Mouse (Mus musculus) kidney, embryonic 16.5 days (tissue): ENCODE measurements around the gene Nr4a1. TPM values are rescaled to one million over a fixed set of nuclear protein-coding genes. Genes with fewer than 3 reads are reported as not detected.

Experiments
- ATAC-seq: fragments of 200-750 bp; cut with Nextera tagmentation; 2 replicates; pipeline ENCODE4 v1.8.0; 2017; ENCODE audit warnings: moderate TSS enrichment; ENCODE audit not compliant: low FRiP score, low TSS enrichment
- H3K27ac ChIP-seq: fragments of 300-500 bp; sonication (generic); 2 replicates; pipeline ENCODE4 v1.5.1; 2014; ENCODE audit warnings: low read length
- H3K27me3 ChIP-seq: fragments of 300-500 bp; sonication (generic); 2 replicates; pipeline ENCODE4 v1.6.1; 2014; ENCODE audit warnings: low read length, control low read depth, mixed read lengths; ENCODE audit not compliant: insufficient read depth
- H3K36me3 ChIP-seq: fragments of 300-500 bp; sonication (generic); 2 replicates; pipeline ENCODE4 v1.6.1; 2014; ENCODE audit warnings: low read length, control low read depth, mixed read lengths; ENCODE audit not compliant: insufficient read depth
- H3K4me1 ChIP-seq: fragments of 300-500 bp; sonication (generic); 2 replicates; pipeline ENCODE4 v1.6.1; 2014; ENCODE audit warnings: low read length, control low read depth, mixed read lengths; ENCODE audit not compliant: insufficient read depth
- H3K4me2 ChIP-seq: fragments of 300-500 bp; sonication (generic); replicated peaks from 2 replicates; pipeline ENCODE4 v1.6.1; 2014; ENCODE audit warnings: low read depth, low read length
- H3K4me3 ChIP-seq: fragments of 300-500 bp; sonication (generic); 2 replicates; pipeline ENCODE4 v1.5.1; 2014; ENCODE audit warnings: mild to moderate bottlenecking, low read length
- H3K9ac ChIP-seq: fragments of 300-500 bp; sonication (generic); replicated peaks from 2 replicates; pipeline ENCODE4 v1.6.1; 2014; ENCODE audit warnings: low read length
- H3K9me3 ChIP-seq: fragments of 300-500 bp; sonication (generic); 2 replicates; pipeline ENCODE4 v1.6.1; 2016; ENCODE audit warnings: low read length, control low read depth
- WGBS: fragments of 180-500 bp; shearing (Covaris S2); extraction: QIAGEN DNeasy Blood & Tissue Kit; methylation state at CpG from one replicate; pipeline ENCODE4 v1.1.7; 2014; 5-methylcytosine and 5-hydroxymethylcytosine counted together
- polyA plus RNA-seq: library from polyadenylated mRNA; unstranded; fragments of >200 nt; fragmentation: Nextera tagmentation; extraction: Ambion mirVana; gene quantifications from 2 replicates; pipeline ENCODE4 v1.2.1, GENCODE M21; 2015

The Nr4a1 gene
- polyA plus RNA-seq, 1 experiment from 2014 or later = 11.9 TPM

DNA sequence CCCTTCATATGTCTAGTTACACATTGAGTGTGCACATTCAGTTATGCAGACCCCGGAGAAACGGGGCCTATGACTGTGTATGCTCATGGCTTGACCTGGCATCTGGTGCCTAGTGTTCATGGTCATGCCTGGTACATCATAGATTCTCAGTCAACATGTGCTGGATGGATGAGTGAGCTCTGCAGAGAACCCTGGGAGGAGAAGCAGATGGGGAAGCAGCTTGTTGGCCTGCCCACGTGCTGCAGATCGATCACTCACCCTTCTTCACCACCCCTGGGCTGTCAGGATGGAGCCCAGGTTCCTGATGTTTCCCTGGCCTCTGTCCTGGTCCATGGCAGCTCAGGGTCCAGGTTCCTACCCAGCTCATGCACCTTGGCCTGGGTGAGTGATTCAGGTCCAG is 52.4 kb downstream of the Nr4a1 start:
- no peaks in the 10 kb centered on the region for H3K9me3 ChIP-seq
- no peak overlapping the region for H3K4me2 ChIP-seq
- no peak overlapping the region for H3K27ac ChIP-seq
- no peak overlapping the region for H3K9ac ChIP-seq
- peaks cover 10% of the 10 kb centered on the region for H3K4me1 ChIP-seq
- WGBS = 92% methylated on average over 4 of the region's 4 CpGs
- ATAC-seq = no peak
- H3K36me3 ChIP-seq = no peaks in the 10 kb centered on the region
- H3K4me3 ChIP-seq = no peak overlapping the region
- H3K27me3 ChIP-seq = no peaks in the 10 kb centered on the region

DNA sequence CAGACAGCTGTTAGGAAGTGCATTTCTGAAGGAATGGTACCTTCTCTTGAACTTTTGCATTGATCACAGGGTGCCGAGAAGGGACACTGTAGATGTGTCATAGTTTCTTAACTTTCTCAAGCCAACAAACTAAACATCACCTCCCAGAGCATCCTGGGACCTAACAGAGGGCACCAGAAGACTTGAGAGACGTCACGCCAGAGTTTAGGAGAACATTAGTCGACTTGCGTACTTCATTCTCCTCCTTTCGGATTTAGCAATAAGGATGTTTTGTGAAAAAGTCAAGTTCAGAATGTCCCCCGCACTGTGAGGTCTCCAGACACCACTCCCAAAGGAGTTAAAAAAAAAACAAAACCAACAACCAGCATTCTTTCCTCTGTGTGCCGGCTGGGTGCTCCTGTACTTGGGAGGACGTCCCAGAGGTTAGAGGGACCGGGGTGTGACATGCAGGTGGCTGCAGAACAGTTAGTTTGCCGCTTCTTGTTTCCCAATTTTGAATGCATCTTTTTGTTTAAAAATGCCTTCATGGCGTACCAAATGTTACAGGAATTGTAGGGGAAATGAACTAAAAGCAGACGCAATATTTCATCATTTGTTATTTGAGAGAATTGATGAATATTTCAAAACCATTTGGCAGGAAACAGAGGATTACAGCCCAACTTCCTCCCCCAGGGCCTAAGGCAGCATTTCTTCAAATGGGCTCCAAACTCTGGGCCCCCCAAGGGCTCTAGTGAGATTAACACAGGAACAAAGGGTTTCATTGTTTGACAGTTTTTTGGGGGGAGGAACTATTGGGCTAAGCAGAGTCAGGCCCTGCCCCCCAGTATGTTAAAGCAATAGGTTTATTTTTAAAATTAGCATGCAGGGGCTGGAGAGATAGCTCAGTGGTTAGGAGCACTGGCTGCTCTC is 54.6 kb downstream of the Nr4a1 start:
- Histone ChIP-seq H3K4me1 (peaks cover 10% of the 10 kb centered on the region), H3K4me3 (no peak overlapping the region), H3K4me2 (no peak overlapping the region), H3K27ac (0 out of 2 replicates have a peak overlapping the region, but pooled peaks have one; percentile 13), H3K9me3 (no peaks in the 10 kb centered on the region), H3K36me3 (no peaks in the 10 kb centered on the region), H3K27me3 (no peaks in the 10 kb centered on the region), H3K9ac (no peak overlapping the region)
- 54% methylated on average over 13 of the region's 13 CpGs for WGBS
- no peak for ATAC-seq

DNA sequence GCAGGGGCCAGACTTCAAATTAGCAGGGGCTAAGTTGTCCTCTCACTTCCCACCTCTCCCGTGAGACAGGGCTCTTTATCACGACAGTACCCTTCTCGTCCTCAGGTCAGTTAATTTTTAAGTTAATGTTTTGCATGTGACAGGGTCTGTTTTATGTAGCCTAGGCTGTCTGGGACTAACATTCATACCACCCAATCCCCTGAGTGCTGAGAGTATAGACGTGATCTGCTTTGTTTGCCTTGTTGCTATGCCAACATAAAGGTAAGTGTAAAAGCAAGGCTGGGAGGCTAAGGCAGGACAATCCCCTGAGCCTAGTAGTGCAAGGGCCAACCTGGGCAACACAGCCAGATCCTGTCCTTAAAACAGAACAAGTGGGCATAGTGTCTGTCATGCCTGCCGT is 55.4 kb downstream of the Nr4a1 start:
- 0 out of 2 replicates have a peak, but pooled peaks have one; percentile 19 for ATAC-seq

DNA sequence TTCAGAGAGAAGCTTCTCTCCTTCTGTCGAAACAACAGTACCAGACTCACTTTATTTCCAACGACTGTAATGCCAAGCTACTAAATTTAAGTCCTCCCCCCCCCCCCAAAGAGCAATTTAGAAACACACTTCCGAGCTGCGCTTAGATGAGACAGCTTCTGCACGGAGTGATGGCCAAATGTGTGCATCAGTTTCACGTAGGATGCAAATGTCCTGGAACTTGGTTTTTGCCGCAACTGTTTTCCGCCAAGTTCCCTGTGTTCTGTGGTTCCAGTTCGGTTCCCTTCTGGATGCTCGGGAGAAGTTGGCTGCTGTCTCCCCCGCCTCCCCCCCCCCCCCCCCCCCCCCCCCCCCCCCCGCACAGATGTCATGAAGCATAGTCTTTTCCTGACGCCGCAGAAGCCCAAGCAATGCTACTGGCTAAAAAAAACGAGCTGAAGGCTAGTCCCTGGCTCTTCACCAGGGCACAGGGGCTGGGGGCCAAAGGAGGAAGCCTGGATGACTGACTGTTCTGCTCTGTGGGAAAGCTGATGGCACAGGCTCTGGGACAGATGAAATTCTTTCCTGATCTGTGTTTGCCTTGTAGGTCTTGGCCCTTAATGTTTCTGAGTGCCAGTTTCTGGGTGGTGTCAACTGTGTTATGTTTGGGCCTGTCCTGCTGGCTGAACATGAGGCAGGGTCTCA is 57.2 kb downstream of the Nr4a1 start:
- H3K27ac ChIP-seq = no peak overlapping the region

More for the DNA sequence above, 55.4 kb downstream of the Nr4a1 start:
- H3K4me3 ChIP-seq = no peak overlapping the region
- H3K27me3 ChIP-seq = no peaks in the 10 kb centered on the region
- no peak overlapping the region for H3K9ac ChIP-seq
- no peak overlapping the region for H3K27ac ChIP-seq
- H3K9me3 ChIP-seq = no peaks in the 10 kb centered on the region
- 37% methylated on average over 5 of the region's 5 CpGs for WGBS
- H3K4me1 ChIP-seq = peaks cover 10% of the 10 kb centered on the region
- no peaks in the 10 kb centered on the region for H3K36me3 ChIP-seq
- H3K4me2 ChIP-seq = no peak overlapping the region

DNA sequence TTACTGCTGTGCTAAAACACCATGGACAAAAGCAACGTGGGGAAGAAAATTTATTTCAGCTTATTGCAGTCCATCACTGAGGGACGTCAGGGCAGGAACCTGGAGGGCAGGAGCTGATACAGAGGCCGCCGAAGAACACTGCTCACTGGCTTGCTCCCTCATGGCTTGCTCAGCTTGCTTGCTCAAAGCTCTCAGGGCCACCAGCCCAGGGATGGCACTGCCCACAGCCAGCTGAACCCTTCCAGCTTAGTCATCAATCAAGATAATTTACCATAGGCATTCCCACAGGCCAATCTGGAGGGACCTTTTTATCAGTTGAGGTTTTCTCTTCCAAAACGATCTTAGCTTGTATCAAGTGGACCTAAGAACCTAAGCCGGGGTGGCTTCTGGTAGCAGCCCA is 57.9 kb downstream of the Nr4a1 start:
- Histone ChIP-seq H3K9me3 (no peaks in the 10 kb centered on the region), H3K4me3 (no peak overlapping the region), H3K27ac (no peak overlapping the region), H3K4me2 (no peak overlapping the region), H3K9ac (no peak overlapping the region), H3K27me3 (no peaks in the 10 kb centered on the region), H3K4me1 (peaks cover 19% of the 10 kb centered on the region), H3K36me3 (no peaks in the 10 kb centered on the region)
- 74% methylated on average over 6 of the region's 6 CpGs for WGBS
- no peak for ATAC-seq

More for the DNA sequence above, 57.2 kb downstream of the Nr4a1 start:
- Histone ChIP-seq H3K4me2 (no peak overlapping the region), H3K36me3 (no peaks in the 10 kb centered on the region), H3K4me3 (no peak overlapping the region), H3K9ac (no peak overlapping the region), H3K27me3 (no peaks in the 10 kb centered on the region), H3K9me3 (no peaks in the 10 kb centered on the region), H3K4me1 (peaks cover 14% of the 10 kb centered on the region)
- 43% methylated on average over 14 of the region's 15 CpGs for WGBS
- ATAC-seq = no peak

DNA sequence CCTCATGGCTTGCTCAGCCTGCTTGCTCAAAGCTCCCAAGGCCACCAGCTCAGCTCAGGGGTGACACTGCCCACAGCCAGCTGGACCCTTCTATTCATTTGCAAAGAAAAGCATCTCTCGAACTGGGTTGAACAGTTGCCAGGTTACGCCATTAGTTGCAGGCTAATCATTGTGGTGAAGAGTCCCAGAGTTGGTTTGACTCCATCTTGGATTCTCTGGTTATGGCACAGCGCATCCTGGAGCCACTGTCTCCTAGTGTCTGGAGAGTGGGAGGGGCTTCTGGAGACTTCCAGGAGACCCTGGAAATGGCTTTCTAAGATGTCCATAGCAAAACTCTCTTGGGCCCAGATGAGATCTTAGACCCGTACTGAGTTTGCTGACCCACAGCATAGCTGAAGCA is 61.3 kb downstream of the Nr4a1 start:
- H3K9ac ChIP-seq = no peak overlapping the region
- H3K9me3 ChIP-seq = no peaks in the 10 kb centered on the region
- no peaks in the 10 kb centered on the region for H3K36me3 ChIP-seq
- peaks cover 26% of the 10 kb centered on the region for H3K4me1 ChIP-seq
- H3K27ac ChIP-seq = no peak overlapping the region
- no peak overlapping the region for H3K4me2 ChIP-seq
- no peak for ATAC-seq
- no peaks in the 10 kb centered on the region for H3K27me3 ChIP-seq
- H3K4me3 ChIP-seq = no peak overlapping the region
- 86% methylated on average over 4 of the region's 4 CpGs for WGBS

DNA sequence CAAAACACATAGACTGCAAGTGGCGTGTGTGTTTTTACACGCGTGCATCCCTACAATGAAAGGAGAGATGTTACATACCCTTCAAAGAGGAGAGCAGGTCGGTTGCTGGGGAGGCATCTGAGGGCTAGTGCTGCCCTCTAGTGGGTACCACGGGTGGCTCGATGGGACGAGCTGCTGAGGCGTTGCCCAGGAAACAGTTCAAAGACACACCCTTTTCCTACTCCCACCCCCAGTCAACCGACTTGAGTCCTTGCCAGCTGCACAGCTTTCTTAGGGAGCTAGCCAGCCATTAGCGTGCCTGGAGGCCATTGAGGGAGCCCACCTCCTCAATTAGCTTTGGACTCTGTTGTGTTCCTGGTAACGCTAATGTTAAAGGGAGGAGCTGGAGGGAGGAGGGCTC is 61.8 kb downstream of the Nr4a1 start:
- Histone ChIP-seq H3K4me3 (peak overlapping the region; percentile 40), H3K4me2 (peak overlapping the region; percentile 56), H3K4me1 (peaks cover 31% of the 10 kb centered on the region), H3K36me3 (no peaks in the 10 kb centered on the region), H3K9ac (no peak overlapping the region; the same call in 1 of the 2 replicates), H3K27ac (0 out of 2 replicates have a peak overlapping the region, but pooled peaks have one; percentile 24), H3K9me3 (no peaks in the 10 kb centered on the region), H3K27me3 (no peaks in the 10 kb centered on the region)
- ATAC-seq = peak; percentile 82
- 5% methylated on average over 11 of the region's 11 CpGs for WGBS

DNA sequence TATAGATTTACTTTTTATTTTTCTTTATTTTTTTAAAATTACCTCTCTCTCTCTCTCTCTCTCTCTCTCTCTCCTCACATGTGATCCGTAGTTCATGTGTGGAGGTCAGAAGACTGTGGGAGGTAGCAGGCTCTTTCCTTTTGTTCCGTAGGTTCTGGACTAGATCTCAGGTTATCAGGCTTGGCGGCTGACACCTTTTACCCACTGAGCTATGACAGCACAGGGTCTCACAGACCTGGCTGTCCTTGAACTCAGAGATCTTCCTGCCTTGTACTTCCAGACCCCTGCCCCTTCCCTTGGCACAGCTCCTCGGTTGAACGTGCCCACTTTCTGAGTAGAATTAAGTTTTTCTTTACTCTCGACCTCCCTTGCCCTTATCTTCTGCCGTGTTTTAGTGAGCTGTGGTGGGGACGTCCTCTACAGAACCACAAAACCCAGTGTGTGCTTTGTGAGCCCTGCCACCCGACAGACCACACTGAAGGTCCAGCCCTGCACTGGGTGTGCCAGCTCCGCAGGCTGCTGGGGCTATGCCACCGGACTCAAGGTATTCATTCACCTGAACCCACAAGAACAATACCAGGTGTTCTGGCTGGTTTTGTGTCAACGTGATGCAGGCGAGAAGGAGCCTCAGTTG is 62.3 kb downstream of the Nr4a1 start:
- WGBS = 55% methylated on average over 13 of the region's 13 CpGs
- peak; percentile 31; the same call in 1 of the 2 replicates for ATAC-seq
- H3K27ac ChIP-seq = 0 out of 2 replicates have a peak overlapping the region, but pooled peaks have one; percentile 24

DNA sequence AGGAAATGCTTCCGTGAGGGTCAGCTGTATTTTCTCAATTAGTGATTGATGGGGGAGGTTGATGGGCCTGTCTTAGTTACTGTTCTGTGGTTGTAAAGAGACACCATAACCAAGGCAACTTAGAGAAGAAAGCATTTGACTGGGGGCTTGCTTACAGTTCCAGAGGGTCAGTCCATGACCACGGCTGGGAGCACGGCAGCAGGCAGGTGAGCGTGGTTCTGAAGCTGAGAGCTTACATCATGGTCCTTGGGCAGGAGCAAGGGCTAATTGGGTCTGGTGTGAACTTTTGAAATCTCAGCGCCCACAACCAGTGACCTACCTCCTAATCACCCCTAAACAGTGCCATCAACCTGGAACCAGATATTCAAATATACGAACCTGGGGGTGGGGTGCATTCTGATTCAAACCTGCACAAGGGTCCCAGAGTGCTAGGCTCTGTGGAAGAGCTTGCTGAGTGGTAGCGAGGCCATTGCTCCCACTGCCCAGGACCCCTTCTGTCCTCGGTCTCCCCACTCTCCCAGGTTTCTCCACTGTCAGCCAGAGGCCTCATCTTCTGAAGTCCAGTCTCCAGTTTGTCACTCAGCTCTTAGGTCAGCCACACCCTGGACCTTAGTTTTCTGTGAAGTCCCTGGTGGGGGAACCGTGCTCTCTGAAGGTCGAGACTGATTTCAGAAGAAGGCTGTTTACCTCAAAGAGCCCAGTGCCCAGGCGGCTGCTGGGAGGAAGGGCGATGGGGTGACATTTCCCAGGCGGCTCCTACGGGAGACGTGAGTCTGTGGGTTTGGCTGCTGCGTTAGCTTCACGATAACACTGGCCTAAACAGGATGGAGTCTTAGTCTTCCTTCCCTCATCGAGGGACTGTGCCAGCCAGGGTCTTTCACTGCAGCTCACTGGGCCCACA is 63.1 kb downstream of the Nr4a1 start:
- H3K4me2 ChIP-seq = no peak overlapping the region; the same call in 1 of the 2 replicates
- H3K27ac ChIP-seq = no peak overlapping the region
- H3K27me3 ChIP-seq = no peaks in the 10 kb centered on the region
- H3K4me1 ChIP-seq = peaks cover 38% of the 10 kb centered on the region
- WGBS = 63% methylated on average over 18 of the region's 18 CpGs
- H3K9me3 ChIP-seq = no peaks in the 10 kb centered on the region
- peak overlapping the region; percentile 10; the same call in 1 of the 2 replicates for H3K9ac ChIP-seq
- no peak overlapping the region for H3K4me3 ChIP-seq
- ATAC-seq = no peak
- no peaks in the 10 kb centered on the region for H3K36me3 ChIP-seq

More for the DNA sequence above, 62.3 kb downstream of the Nr4a1 start:
- no peaks in the 10 kb centered on the region for H3K27me3 ChIP-seq
- H3K9me3 ChIP-seq = no peaks in the 10 kb centered on the region
- H3K4me3 ChIP-seq = peak overlapping the region; percentile 40
- H3K4me1 ChIP-seq = peaks cover 36% of the 10 kb centered on the region
- H3K9ac ChIP-seq = peak overlapping the region; percentile 10; the same call in 1 of the 2 replicates
- H3K4me2 ChIP-seq = peak overlapping the region; percentile 56
- H3K36me3 ChIP-seq = no peaks in the 10 kb centered on the region
